16 mouse cellular contexts compared by ENCODE assay signal in the genomic region with DNA sequence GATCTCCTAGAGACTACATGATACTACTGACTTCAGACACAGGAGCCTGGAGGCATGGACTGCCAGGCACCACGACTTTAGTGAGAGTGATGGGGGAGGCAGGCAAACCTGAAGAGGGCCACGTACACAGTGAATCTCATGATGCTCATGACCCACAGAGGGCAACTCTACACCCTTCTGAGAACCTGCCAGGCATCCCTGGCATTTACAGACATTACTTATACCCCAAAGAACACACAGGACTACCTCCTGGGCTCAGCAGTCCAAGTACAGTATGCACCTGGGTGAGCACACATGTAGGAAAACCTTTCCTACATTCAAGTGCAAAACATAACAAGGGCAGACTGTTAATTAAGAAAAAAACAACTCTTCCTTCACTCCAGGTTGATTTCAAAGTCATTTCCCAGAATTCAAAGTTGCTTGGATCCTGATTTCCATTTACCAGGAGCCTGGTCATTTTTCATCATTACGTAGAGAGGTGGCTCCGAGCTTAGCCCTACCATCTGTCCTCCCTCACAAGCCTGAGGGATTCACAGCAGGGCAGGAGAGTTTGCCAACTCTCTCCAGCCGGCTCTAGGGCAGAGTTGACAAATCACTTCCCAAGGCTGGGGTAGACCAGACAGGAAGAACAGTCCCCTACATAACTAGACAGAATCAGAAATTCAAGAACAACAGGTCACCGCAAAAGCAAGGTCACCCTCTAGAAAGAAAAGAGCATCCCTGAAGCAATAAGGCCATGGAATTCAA.
DNase-seq lines count a peak whose midpoint lies in the region; ATAC-seq and TF ChIP-seq lines count a peak whose summit lies in the region.
"Had no signal": no experiment of that assay in that cellular context is flagged by ENCODE, and none has a peak within 500 bp of the region (broad histone marks: within the 10 kb centered on the region; RNA-seq: fewer than 3 reads in every experiment).

No protein-coding gene starts in this region.

- peak overlapping the region; percentile 36; the same call in 1 of the 2 replicates for H3K27ac ChIP-seq in cerebellum, adult 2 months (ENCODE audit: insufficient read depth, low read length)
- H3K27ac ChIP-seq in hindbrain, embryonic 15.5 days (replicated peaks): no peak overlapping the region
- H3K27ac ChIP-seq: embryonic facial prominence, embryonic 15.5 days; stomach, embryonic 15.5 days had no signal

- H3K36me3 ChIP-seq in hindbrain, embryonic 15.5 days: no peaks in the 10 kb centered on the region
- H3K36me3 ChIP-seq: embryonic facial prominence, embryonic 15.5 days; heart, embryonic 12.5 days; stomach, embryonic 15.5 days had no signal

- H3K4me2 ChIP-seq in hindbrain, embryonic 15.5 days: no peak overlapping the region
- H3K4me2 ChIP-seq: embryonic facial prominence, embryonic 15.5 days; heart, embryonic 12.5 days; lung, embryonic 14.5 days; stomach, embryonic 15.5 days had no signal

- intact Hi-C loops in gastrocnemius, postnatal 36 days (cut with DNase I): no loop called here

- ATAC-seq in cerebellum, adult (ENCODE audit: insufficient number of reproducible peaks, low FRiP score, low TSS enrichment): peak; percentile 87
- ATAC-seq in hindbrain, embryonic 15.5 days (ENCODE audit: low FRiP score, low read depth): peak; percentile 72
- no peak for ATAC-seq in erythroblast, adult 5-6 weeks (replicated peaks; ENCODE audit: low FRiP score, poor library complexity, severe bottlenecking)
- ATAC-seq: CD4-positive, CD25-positive, alpha-beta regulatory T cell, adult 4 months had no signal

- peak; percentile 84 for DNase-seq in heart, adult 11 months
- no peak for DNase-seq in heart, adult 8-10 months (ENCODE audit: low spot score)
- DNase-seq in cerebellum, adult 2 months: peak; percentile 90 to 96
- DNase-seq in gastrocnemius, postnatal 36 days: no peak
- DNase-seq: gastrocnemius, postnatal 25 days; heart, postnatal 4 days; kidney, adult 11 months; kidney, postnatal 36 days; lung, embryonic 14.5 days had no signal

- no peaks in the 10 kb centered on the region for H3K9me3 ChIP-seq in hindbrain, embryonic 15.5 days
- H3K9me3 ChIP-seq: embryonic facial prominence, embryonic 15.5 days; heart, embryonic 12.5 days; stomach, embryonic 15.5 days had no signal

- 9% methylated on average over 6 of the region's 6 CpGs for WGBS in cerebellum, adult 2 months
- 58% methylated on average over 6 of the region's 6 CpGs for WGBS in hindbrain, embryonic 15.5 days

- no peak overlapping the region for H3K4me3 ChIP-seq in cerebellum, adult 2 months (replicated peaks; ENCODE audit: insufficient read depth, low read depth, low read length)
- no peak overlapping the region for H3K4me3 ChIP-seq in hindbrain, embryonic 15.5 days
- H3K4me3 ChIP-seq: embryonic facial prominence, embryonic 15.5 days; heart, embryonic 12.5 days; stomach, embryonic 15.5 days had no signal

- TF ChIP-seq CTCF in cerebellum, adult 2 months (IDR thresholded peaks at IDR 0.05; ENCODE audit: borderline replicate concordance, insufficient read depth, low read depth, low read length): no peak

- H3K4me1 ChIP-seq in cerebellum, adult 2 months (ENCODE audit: control insufficient read depth, insufficient read depth, low read length): peaks cover 21% of the 10 kb centered on the region
- H3K4me1 ChIP-seq in hindbrain, embryonic 15.5 days (replicated peaks): peaks cover 14% of the 10 kb centered on the region
- H3K4me1 ChIP-seq: stomach, embryonic 15.5 days had no signal

- no peak for TF ChIP-seq POLR2A in cerebellum, adult 2 months (IDR thresholded peaks at IDR 0.05; ENCODE audit: borderline replicate concordance, insufficient read depth, low read length)

- H3K9ac ChIP-seq in hindbrain, embryonic 15.5 days: no peak overlapping the region
- H3K9ac ChIP-seq: embryonic facial prominence, embryonic 15.5 days; heart, embryonic 12.5 days; lung, embryonic 14.5 days; stomach, embryonic 15.5 days had no signal

- H3K27me3 ChIP-seq in cerebellum, adult 2 months (ENCODE audit: control insufficient read depth, insufficient read depth, low read length): no peaks in the 10 kb centered on the region
- H3K27me3 ChIP-seq in hindbrain, embryonic 15.5 days: no peaks in the 10 kb centered on the region
- H3K27me3 ChIP-seq: embryonic facial prominence, embryonic 15.5 days; stomach, embryonic 15.5 days had no signal

Comparison
In these comparisons a context has a peak if more than half of its experiments do, and no peak if none do; other contexts are left out.
1. DNase-seq: peak in heart, adult 11 months (single experiment) and cerebellum, adult 2 months (2 of 2); none in heart, adult 8-10 months (single experiment) and gastrocnemius, postnatal 36 days (0 of 2).